Mouse (Mus musculus) limb, embryonic 14.5 days (tissue): Measurements from ENCODE around the gene Gm10337. TPM values are rescaled to one million over a fixed set of nuclear protein-coding genes. Genes with fewer than 3 reads are reported as not detected.

Source experiments
- ATAC-seq: fragments of 200-750 bp; cut with Nextera tagmentation; 2 replicates; pipeline ENCODE4 v1.8.0; 2017; ENCODE audit warnings: low read depth, moderate number of reproducible peaks, moderate TSS enrichment; ENCODE audit not compliant: low FRiP score
- DNase-seq: peaks from one replicate; pipeline ENCODE4 v3.0.0-alpha.2; 2015; ENCODE audit warnings: low spot score
- H3K27ac ChIP-seq: fragments of 300-500 bp; sonication (generic); replicated peaks from 2 replicates; pipeline ENCODE4 v1.5.1; 2014; ENCODE audit warnings: low read depth, mild to moderate bottlenecking, low read length, moderate library complexity, mixed read lengths
- H3K27me3 ChIP-seq: fragments of 300-500 bp; sonication (generic); 2 replicates; pipeline ENCODE4 v1.6.1; 2014; ENCODE audit warnings: low read length, mixed read lengths; ENCODE audit not compliant: control insufficient read depth, insufficient read depth
- H3K36me3 ChIP-seq: fragments of 300-500 bp; sonication (generic); 2 replicates; pipeline ENCODE4 v1.6.1; 2014; ENCODE audit warnings: mild to moderate bottlenecking, low read length, moderate library complexity, mixed read lengths; ENCODE audit not compliant: control insufficient read depth, insufficient read depth
- H3K4me1 ChIP-seq: fragments of 300-500 bp; sonication (generic); 2 replicates; pipeline ENCODE4 v1.6.1; 2014; ENCODE audit warnings: antibody characterized with exemption, low read length, mixed read lengths; ENCODE audit not compliant: control insufficient read depth, insufficient read depth
- H3K4me2 ChIP-seq: fragments of 300-500 bp; sonication (generic); replicated peaks from 2 replicates; pipeline ENCODE4 v1.6.1; 2014; ENCODE audit warnings: low read depth, mild to moderate bottlenecking, low read length, moderate library complexity; ENCODE audit not compliant: severe bottlenecking
- H3K4me3 ChIP-seq: fragments of 300-500 bp; sonication (generic); replicated peaks from 2 replicates; pipeline ENCODE4 v1.5.1; 2014; ENCODE audit warnings: low read length
- H3K9ac ChIP-seq: fragments of 300-500 bp; sonication (generic); 2 replicates; pipeline ENCODE4 v1.6.1; 2014; ENCODE audit warnings: mild to moderate bottlenecking, low read depth, low read length, moderate library complexity; ENCODE audit not compliant: severe bottlenecking
- H3K9me3 ChIP-seq: fragments of 300-500 bp; sonication (generic); 2 replicates; pipeline ENCODE4 v1.6.1; 2016; ENCODE audit warnings: low read length; ENCODE audit not compliant: control insufficient read depth
- POLR2A ChIP-seq: fragments of 200-500 bp; IDR thresholded peaks from 2 replicates; pipeline ENCODE4 v1.8.0; 2012; ENCODE audit warnings: inconsistent platforms, mild to moderate bottlenecking, moderate library complexity, borderline replicate concordance; ENCODE audit not compliant: insufficient read depth, insufficient read length; ENCODE audit errors: extremely low read depth
- WGBS: fragments of 180-500 bp; shearing (Covaris S2); extraction: QIAGEN DNeasy Blood & Tissue Kit; methylation state at CpG from one replicate; pipeline ENCODE4 v1.1.7; 2014; 5-methylcytosine and 5-hydroxymethylcytosine counted together
- polyA plus RNA-seq, 2 experiments: library from polyadenylated mRNA; depleted of rRNA in 1 of 2; stranded (reverse) in 1 of 2; unstranded in 1 of 2; fragments of >200 nt; fragmentation: Nextera tagmentation in 1 of 2; extraction: Ambion mirVana in 1 of 2; gene quantifications; 2 replicates each; pipeline versions ENCODE4 v1.2.1 to v1.2.3; 2012 to 2014

Gm10337 gene
- polyA plus RNA-seq, 2 experiments, result not detected

- ATAC-seq (no peak), DNase-seq (no peak)
- WGBS, result 75% methylated on average over 3 of the region's 3 CpGs
- Histone ChIP-seq H3K36me3 (peaks cover 98% of the 10 kb centered on the region), H3K9me3 (no peaks in the 10 kb centered on the region), H3K27me3 (no peaks in the 10 kb centered on the region), H3K27ac (no peak overlapping the region), H3K9ac (no peak overlapping the region), H3K4me1 (no peaks in the 10 kb centered on the region), H3K4me3 (no peak overlapping the region), H3K4me2 (no peak overlapping the region)
- no peak for TF ChIP-seq POLR2A
Measured at GRCm38 (mm10) chr15:102499370-102499769, 4.2 kb upstream of the Gm10337 start.

- H3K4me2 ChIP-seq, result no peak overlapping the region
- DNase-seq, result no peak
- no peaks in the 10 kb centered on the region for H3K9me3 ChIP-seq
- peaks cover 98% of the 10 kb centered on the region for H3K36me3 ChIP-seq
- no peaks in the 10 kb centered on the region for H3K4me1 ChIP-seq
- no peak overlapping the region for H3K27ac ChIP-seq
- 92% methylated on average over 6 of the region's 6 CpGs for WGBS
- H3K4me3 ChIP-seq, result no peak overlapping the region
- no peak for TF ChIP-seq POLR2A
- H3K27me3 ChIP-seq, result no peaks in the 10 kb centered on the region
- ATAC-seq, result no peak
- no peak overlapping the region for H3K9ac ChIP-seq
Measured at GRCm38 (mm10) chr15:102499851-102500250, 3.7 kb upstream of the Gm10337 start.

- peaks cover 95% of the 10 kb centered on the region for H3K36me3 ChIP-seq
- no peak overlapping the region for H3K4me2 ChIP-seq
- WGBS, result 89% methylated on average over 5 of the region's 5 CpGs
Measured at GRCm38 (mm10) chr15:102500479-102500878, 3.0 kb upstream of the Gm10337 start.

GRCm38 (mm10) chr15:102501084-102501814 lies 2.3 kb upstream of the Gm10337 start:
- TF ChIP-seq POLR2A, result no peak
- H3K4me1 ChIP-seq, result no peaks in the 10 kb centered on the region
- 0 out of 2 replicates have a peak, but pooled peaks have one; percentile 8 for ATAC-seq
- no peak for DNase-seq
- no peak overlapping the region for H3K4me3 ChIP-seq
- H3K27ac ChIP-seq, result no peak overlapping the region
- 87% methylated on average over 19 of the region's 19 CpGs for WGBS
- H3K9me3 ChIP-seq, result no peaks in the 10 kb centered on the region
- H3K4me2 ChIP-seq, result no peak overlapping the region
- no peak overlapping the region for H3K9ac ChIP-seq
- H3K27me3 ChIP-seq, result no peaks in the 10 kb centered on the region
- peaks cover 88% of the 10 kb centered on the region for H3K36me3 ChIP-seq

More at GRCm38 (mm10) chr15:102500479-102500878, 3.0 kb upstream of the Gm10337 start:
- Histone ChIP-seq H3K4me1 (no peaks in the 10 kb centered on the region), H3K27ac (no peak overlapping the region), H3K9ac (no peak overlapping the region), H3K4me3 (no peak overlapping the region), H3K27me3 (no peaks in the 10 kb centered on the region), H3K9me3 (no peaks in the 10 kb centered on the region)
- no peak for DNase-seq
- no peak for TF ChIP-seq POLR2A
- no peak for ATAC-seq

DNA sequence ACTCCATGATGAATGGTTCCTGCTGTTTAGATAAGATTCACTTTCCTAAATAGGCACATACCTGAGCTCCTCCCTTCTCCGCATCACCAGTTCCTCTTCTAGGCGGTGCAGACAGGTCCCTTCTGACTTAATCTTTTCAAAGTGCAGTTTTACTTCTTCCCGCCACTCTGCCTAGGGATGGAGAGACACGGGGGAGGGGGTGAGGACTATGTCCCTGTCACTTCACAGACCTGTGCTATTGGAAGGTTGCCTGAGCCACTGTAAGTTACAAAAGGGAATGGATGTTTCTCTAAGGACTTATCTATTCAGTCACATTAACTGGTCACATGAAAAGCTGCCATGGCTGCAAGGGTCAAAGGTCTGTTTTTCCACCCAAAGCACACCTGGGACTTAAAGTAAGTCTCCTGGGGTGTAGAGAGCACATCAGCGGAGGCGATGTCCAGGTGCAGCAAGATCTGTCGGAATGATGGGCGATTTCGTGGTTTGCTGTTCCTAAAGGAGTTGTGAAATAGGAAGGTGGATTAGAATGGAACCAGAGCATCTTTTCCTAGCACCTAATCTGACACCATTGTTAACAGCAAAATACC lies 1.2 kb upstream of the Gm10337 start:
- ATAC-seq (no peak), DNase-seq (no peak)
- TF ChIP-seq POLR2A, result no peak
- 83% methylated on average over 9 of the region's 9 CpGs for WGBS
- Histone ChIP-seq H3K9me3 (no peaks in the 10 kb centered on the region), H3K27ac (no peak overlapping the region), H3K9ac (no peak overlapping the region), H3K4me3 (no peak overlapping the region), H3K4me1 (no peaks in the 10 kb centered on the region), H3K4me2 (no peak overlapping the region), H3K36me3 (peaks cover 83% of the 10 kb centered on the region), H3K27me3 (no peaks in the 10 kb centered on the region)
